Mouse (Mus musculus) heart, postnatal 0 days (tissue): ENCODE measurements around the gene Mia2. TPM values are rescaled to one million over a fixed set of nuclear protein-coding genes. Genes with fewer than 3 reads are reported as not detected.
A peak's percentile ranks its signal among the peaks of the same experiment; 100 is the strongest.
"Not testable (repeated sequence)": the region's sequence is repeated elsewhere in the genome, so short reads cannot be mapped to it uniquely, and the experiment has no call there.

Source experiments
- ATAC-seq: fragments of 200-750 bp; cut with Nextera tagmentation; 2 replicates; pipeline ENCODE4 v1.8.0; 2017; ENCODE audit warnings: low read depth, moderate number of reproducible peaks, moderate library complexity; ENCODE audit not compliant: insufficient read depth
- DNase-seq: peaks from one replicate; pipeline ENCODE4 v3.0.0-alpha.2; 2016; ENCODE audit warnings: low spot score
- H3K27ac ChIP-seq: fragments of 300-500 bp; sonication (generic); 2 replicates; pipeline ENCODE4 v1.5.1; 2014; ENCODE audit warnings: low read depth, mild to moderate bottlenecking
- H3K27me3 ChIP-seq: fragments of 300-500 bp; sonication (generic); 2 replicates; pipeline ENCODE4 v1.6.1; 2014; ENCODE audit warnings: low read length, mixed read lengths; ENCODE audit not compliant: control insufficient read depth, insufficient read depth
- H3K36me3 ChIP-seq: fragments of 300-500 bp; sonication (generic); replicated peaks from 2 replicates; pipeline ENCODE4 v1.6.1; 2014; ENCODE audit warnings: low read length, mixed read lengths; ENCODE audit not compliant: control insufficient read depth, insufficient read depth
- H3K4me1 ChIP-seq: fragments of 300-500 bp; sonication (generic); 2 replicates; pipeline ENCODE4 v1.6.1; 2014; ENCODE audit warnings: antibody characterized with exemption; ENCODE audit not compliant: control insufficient read depth, insufficient read depth
- H3K4me2 ChIP-seq: fragments of 300-500 bp; sonication (generic); 2 replicates; pipeline ENCODE4 v1.6.1; 2014; ENCODE audit warnings: low read depth, mild to moderate bottlenecking, low read length, moderate library complexity
- H3K4me3 ChIP-seq: fragments of 300-500 bp; sonication (generic); 2 replicates; pipeline ENCODE4 v1.5.1; 2014; ENCODE audit warnings: low read depth, low read length
- H3K9ac ChIP-seq: fragments of 300-500 bp; sonication (generic); replicated peaks from 2 replicates; pipeline ENCODE4 v1.6.1; 2014; ENCODE audit warnings: low read depth, low read length, mixed read lengths
- H3K9me3 ChIP-seq: fragments of 300-500 bp; sonication (generic); replicated peaks from 2 replicates; pipeline ENCODE4 v1.6.1; 2016; ENCODE audit warnings: low read length; ENCODE audit not compliant: control insufficient read depth
- CTCF ChIP-seq: IDR thresholded peaks from 2 replicates; pipeline ENCODE4 v1.5.1; 2016; ENCODE audit warnings: antibody characterized with exemption, control low read depth, low read depth
- EP300 ChIP-seq: IDR thresholded peaks from 2 replicates; pipeline ENCODE4 v1.6.1; 2016; ENCODE audit warnings: antibody characterized with exemption, low read depth
- WGBS: fragments of 180-500 bp; shearing (Covaris S2); extraction: QIAGEN DNeasy Blood & Tissue Kit; methylation state at CpG from one replicate; pipeline ENCODE4 v1.1.7; 2014; 5-methylcytosine and 5-hydroxymethylcytosine counted together
- microRNA-seq: library from miRNA; unstranded; fragments of <30 nt; microRNA quantifications from one replicate; pipeline ENCODE4, GENCODE M21; 2016
- polyA plus RNA-seq: library from polyadenylated mRNA; unstranded; fragments of >200 nt; fragmentation: Nextera tagmentation; extraction: Ambion mirVana; gene quantifications from 2 replicates; pipeline ENCODE4 v1.2.1, GENCODE M21; 2015
- total RNA-seq: library from RNA; depleted of rRNA; stranded (reverse); fragments of >200 nt; gene quantifications from 2 replicates; pipeline ENCODE4 v1.2.3, GENCODE M21; 2014; ENCODE audit warnings: low replicate concordance; rRNA removed

The Mia2 gene
- total and polyA plus RNA-seq, 2 experiments from 2014 or later, result 25.4 to 43.8 TPM

- Histone ChIP-seq H3K9ac (peak within 1 kb of the TSS; percentile 94), H3K27me3 (no peaks in the 10 kb centered on the region), H3K4me2 (peak within 1 kb of the TSS; percentile 98), H3K36me3 (no peaks in the 10 kb centered on the region), H3K27ac (peak within 1 kb of the TSS; percentile 96), H3K4me3 (peak within 1 kb of the TSS; percentile 100), H3K9me3 (no peaks in the 10 kb centered on the region), H3K4me1 (peaks cover 15% of the 10 kb centered on the region)
- peak; percentile 72 for TF ChIP-seq CTCF
- TF ChIP-seq EP300, result no peak; the same call in 1 of the 2 replicates
- DNase-seq (peak; percentile 95), ATAC-seq (peak; percentile 96)
- under 1% methylated on average over 99 of the region's 109 CpGs for WGBS
Observed at GRCm38 (mm10) chr12:59219325-59220225, 124.0 kb downstream of the Mia2 start, which contains the start of gene Fbxo33. Gene Fbxo33 (minus strand): TSS chr12:59219725.

GRCm38 (mm10) chr12:59228401-59228800 is 132.8 kb downstream of the Mia2 start:
- 83% methylated on average over 5 of the region's 5 CpGs for WGBS
- no peak overlapping the region for H3K27ac ChIP-seq
- 0 out of 2 replicates have a peak, but pooled peaks cover 5% of the 10 kb centered on the region for H3K9me3 ChIP-seq
- no peaks in the 10 kb centered on the region for H3K4me1 ChIP-seq
- H3K36me3 ChIP-seq, result no peaks in the 10 kb centered on the region
- H3K9ac ChIP-seq, result no peak overlapping the region
- H3K27me3 ChIP-seq, result no peaks in the 10 kb centered on the region
- H3K4me2 ChIP-seq, result no peak overlapping the region
- H3K4me3 ChIP-seq, result no peak overlapping the region
- no peak for DNase-seq
- no peak for ATAC-seq
- TF ChIP-seq EP300, result no peak
- no peak for TF ChIP-seq CTCF

GRCm38 (mm10) chr12:59238434-59238833 is 142.8 kb downstream of the Mia2 start:
- no peak overlapping the region for H3K4me2 ChIP-seq
- no peaks in the 10 kb centered on the region for H3K36me3 ChIP-seq
- no peaks in the 10 kb centered on the region for H3K9me3 ChIP-seq
- 76% methylated on average over 5 of the region's 5 CpGs for WGBS
- no peak overlapping the region for H3K9ac ChIP-seq
- H3K4me3 ChIP-seq, result no peak overlapping the region
- no peak overlapping the region for H3K27ac ChIP-seq
- ATAC-seq (no peak), DNase-seq (no peak)
- TF ChIP-seq CTCF (no peak), EP300 (no peak)
- no peaks in the 10 kb centered on the region for H3K27me3 ChIP-seq
- H3K4me1 ChIP-seq, result no peaks in the 10 kb centered on the region

- 71% methylated on average over 8 of the region's 8 CpGs for WGBS
Observed at GRCm38 (mm10) chr12:59241031-59241430, 145.4 kb downstream of the Mia2 start.

More at GRCm38 (mm10) chr12:59241031-59241430, 145.4 kb downstream of the Mia2 start:
- not testable (repeated sequence) for ATAC-seq, H3K27me3 ChIP-seq, H3K36me3 ChIP-seq, H3K4me1 ChIP-seq, H3K4me2 ChIP-seq, H3K9me3 ChIP-seq, H3K4me3 ChIP-seq, H3K27ac ChIP-seq, DNase-seq, H3K9ac ChIP-seq

Small RNA genes within 50 kb of the gene (microRNA-seq; reads per million reads assigned to microRNA genes)
- gene Gm27284, result not detected

Other genes starting within 250 kb of the Mia2 start
- gene Sec23a, start 83.8 kb upstream of the Mia2 start, total RNA-seq, result 58.9 and 77.7 TPM in 2 replicates
- gene Sec23a, start 83.8 kb upstream of the Mia2 start, polyA plus RNA-seq, result 41.5 and 42.8 TPM in 2 replicates
- 3.7 and 4.7 TPM in 2 replicates for gene Gemin2, start 82.4 kb upstream of the Mia2 start, total RNA-seq
- gene Gemin2, start 82.4 kb upstream of the Mia2 start, polyA plus RNA-seq, result 16.0 and 16.3 TPM in 2 replicates
- gene Trappc6b, start 34.3 kb upstream of the Mia2 start, total RNA-seq, result 23.2 and 57.8 TPM in 2 replicates
- gene Trappc6b, start 34.3 kb upstream of the Mia2 start, polyA plus RNA-seq, result 95.4 and 96.6 TPM in 2 replicates
- gene Pnn, start 28.9 kb upstream of the Mia2 start, total RNA-seq, result 6.7 and 11.8 TPM in 2 replicates
- gene Pnn, start 28.9 kb upstream of the Mia2 start, polyA plus RNA-seq, result 36.6 and 41.3 TPM in 2 replicates
- 9.7 and 22.3 TPM in 2 replicates for gene Fbxo33, start 123.9 kb downstream of the Mia2 start, total RNA-seq
- gene Fbxo33, start 123.9 kb downstream of the Mia2 start, polyA plus RNA-seq, result 3.6 and 5.5 TPM in 2 replicates